Mouse (Mus musculus) CH12F3 (cell line): Measurements from ENCODE around the gene Nkrf.

Source experiments
- in situ Hi-C: fragments of 300-500 bp; cut with MboI; formaldehyde crosslinking; loops from 2 replicates; pipeline ENCODE4 v1.14.3; 2020; ENCODE audit warnings: low sequenced_read_pairs

Nkrf gene

DNA sequence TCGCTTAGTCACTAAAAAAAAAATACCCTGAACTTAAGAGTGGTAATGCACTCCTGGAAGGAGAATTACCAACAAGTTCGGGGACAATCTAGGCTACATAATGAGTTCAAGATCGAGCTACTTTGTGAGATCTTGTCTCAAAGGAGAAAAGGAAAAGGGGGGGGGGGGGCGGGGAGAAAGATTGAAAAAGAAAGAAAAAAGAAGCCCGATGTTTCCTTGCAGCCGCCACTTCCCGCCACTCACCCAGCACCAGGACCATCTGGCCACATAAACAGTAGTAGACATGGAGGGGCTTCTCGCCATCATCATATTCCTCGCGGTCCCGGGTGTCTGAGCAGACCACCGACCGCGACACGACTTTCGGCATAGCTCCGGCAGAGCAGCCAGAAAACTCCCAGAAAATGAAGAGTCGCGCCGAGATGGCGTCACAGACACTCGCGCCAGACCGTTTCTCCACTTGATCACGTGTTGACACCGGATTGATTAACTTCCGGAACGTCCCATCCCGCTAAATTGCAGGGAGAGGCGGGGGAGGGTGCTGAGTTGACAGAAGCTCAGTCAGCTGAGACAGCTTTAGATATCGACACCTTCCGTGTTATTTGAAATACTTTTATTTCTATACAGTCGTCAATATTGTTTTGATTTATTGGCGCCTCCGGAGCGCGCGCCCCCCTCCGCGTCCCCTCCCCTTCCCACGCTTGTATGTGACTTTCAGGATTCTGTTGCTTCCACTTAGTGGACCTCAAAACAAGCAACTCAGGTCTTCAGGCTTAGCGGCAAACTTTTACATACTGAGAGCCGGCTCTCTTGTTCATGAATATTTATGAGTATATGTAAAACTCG is 38.7 kb downstream of the Nkrf start:
- in situ Hi-C loops: no loop called here

DNA sequence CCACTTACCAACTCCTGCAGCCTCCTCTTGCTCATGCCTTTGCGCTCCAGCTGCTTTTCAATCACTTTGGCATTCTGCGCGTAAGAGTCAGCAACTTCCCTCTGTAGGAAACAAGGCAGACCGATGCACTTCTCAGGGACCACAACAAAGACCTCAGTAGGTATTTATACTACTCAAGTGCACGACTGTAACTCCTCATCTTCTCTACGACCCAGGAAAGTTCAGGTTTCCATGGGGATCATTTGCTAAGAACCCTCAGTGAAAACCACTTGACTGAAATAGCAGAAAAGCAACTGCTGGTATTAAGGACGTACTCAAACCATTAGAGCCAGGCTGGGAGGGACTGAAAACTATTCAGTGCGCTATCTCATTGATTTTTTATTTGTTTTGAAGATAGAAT is 50.1 kb downstream of the Nkrf start:
- in situ Hi-C loops: no loop called here

DNA sequence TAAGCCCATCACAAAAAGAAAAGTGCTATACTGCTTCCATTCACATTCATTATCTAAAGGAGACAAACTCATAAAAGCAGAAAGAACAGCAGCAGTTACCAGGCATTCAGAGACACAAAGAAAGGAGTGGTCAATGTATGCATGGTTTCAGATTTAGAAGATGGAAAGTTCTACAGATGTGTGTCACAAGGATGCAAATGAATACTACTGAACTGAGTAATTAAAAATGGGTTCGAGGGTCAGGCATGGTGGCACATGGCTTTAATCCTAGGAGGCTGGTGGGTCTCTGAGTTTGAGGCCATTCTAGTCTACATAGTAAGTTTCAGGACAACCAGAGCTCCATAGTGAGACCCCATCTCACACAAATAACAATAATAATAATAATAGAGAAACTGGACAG is 55.5 kb downstream of the Nkrf start:
- in situ Hi-C loops: no loop called here

DNA sequence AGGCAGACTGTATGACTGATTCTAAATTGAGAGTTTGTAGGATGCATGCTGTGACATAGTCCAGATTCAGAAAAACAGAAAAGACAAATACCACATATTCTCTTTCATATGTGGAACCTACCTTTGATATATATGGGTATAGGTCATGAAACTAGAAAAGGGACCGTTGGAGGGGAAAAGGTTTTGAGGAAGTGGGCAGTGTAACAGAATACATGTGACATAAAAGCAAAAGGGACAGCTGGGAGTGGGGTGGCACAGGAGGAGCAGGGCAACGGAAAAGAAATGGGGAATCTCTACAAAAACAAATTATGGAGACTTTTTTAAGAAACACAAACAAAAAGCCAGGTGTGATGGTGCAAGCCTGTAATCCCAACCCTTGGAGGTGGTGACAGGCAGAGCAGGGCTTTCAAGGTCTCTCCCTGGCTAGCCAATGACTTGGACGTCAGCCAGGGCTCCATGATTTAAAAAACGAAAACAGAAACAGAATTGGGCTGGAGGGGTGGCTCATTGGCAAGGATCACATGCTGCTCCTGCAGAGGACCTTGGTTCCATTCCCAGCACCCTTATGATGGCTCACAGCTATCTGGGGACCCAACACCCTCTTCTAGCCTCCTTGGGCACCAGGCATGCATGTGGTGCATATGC is 59.2 kb downstream of the Nkrf start:
- in situ Hi-C loops: no loop called here

DNA sequence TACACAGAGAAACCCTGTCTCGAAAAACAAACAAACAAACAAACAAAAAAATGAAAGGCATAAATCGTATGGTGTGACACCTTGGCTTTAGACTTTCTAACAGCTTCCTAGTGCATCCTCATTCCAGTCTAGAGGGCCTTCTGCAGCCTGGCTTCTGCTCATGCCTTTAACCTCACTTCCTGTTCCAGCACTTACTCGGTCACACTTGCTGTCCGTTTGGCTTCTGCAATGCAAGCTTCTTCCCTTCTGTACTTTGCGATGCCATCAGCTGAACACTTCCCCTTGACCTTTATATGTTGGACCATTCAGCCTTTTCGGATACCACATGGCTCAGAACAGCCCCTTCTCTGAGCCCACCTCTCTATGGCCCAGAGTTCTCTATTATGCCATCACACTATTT is 61.0 kb downstream of the Nkrf start:
- in situ Hi-C loops: no loop called here

- in situ Hi-C loops: no loop called here
These were observed 63.3 kb downstream of the Nkrf start for GRCm38 (mm10) chrX:36839391-36839790.
